8 mouse cellular contexts compared by ENCODE assay signal in the genomic region with DNA sequence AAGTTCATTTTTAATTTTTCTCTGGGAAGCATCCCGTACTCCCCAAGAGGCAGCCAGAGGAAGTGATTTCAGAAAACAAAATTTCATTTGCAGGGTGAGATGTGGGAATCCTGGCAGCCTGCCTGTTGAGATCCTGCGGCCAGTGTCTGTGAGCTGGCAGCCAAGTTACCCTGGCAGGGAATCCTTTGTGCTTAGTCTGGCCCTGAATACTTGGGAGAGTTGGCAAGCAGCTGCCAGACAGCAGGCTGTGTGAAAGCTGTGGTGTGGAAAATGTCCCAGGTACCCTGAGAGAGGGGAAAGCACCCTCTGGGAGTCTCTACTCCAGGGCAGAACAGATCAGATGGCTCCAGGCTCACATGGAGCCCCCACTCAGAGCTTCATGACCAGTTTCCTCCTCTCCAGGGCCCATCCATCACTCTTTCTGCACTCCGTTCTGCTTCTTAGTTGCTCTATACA. TPM values are rescaled to one million over a fixed set of nuclear protein-coding genes. Genes with fewer than 3 reads are reported as not detected.
DNase-seq lines count a peak whose midpoint lies in the region; ATAC-seq and TF ChIP-seq lines count a peak whose summit lies in the region.
"Had no signal": no experiment of that assay in that cellular context is flagged by ENCODE, and none has a peak within 500 bp of the region (broad histone marks: within the 10 kb centered on the region; RNA-seq: fewer than 3 reads in every experiment).

No protein-coding gene starts in this region.

- H3K27me3 ChIP-seq in lung, embryonic 14.5 days (ENCODE audit: insufficient read depth, low read length) = no peaks in the 10 kb centered on the region

- peak; percentile 71; the same call in 1 of the 2 replicates for ATAC-seq in lung, embryonic 14.5 days (ENCODE audit: insufficient read depth)

- peak overlapping the region; percentile 64; the same call in 1 of the 2 replicates for H3K27ac ChIP-seq in lung, embryonic 14.5 days (ENCODE audit: low read depth)
- H3K27ac ChIP-seq: liver, embryonic 14.5 days had no signal

- H3K4me2 ChIP-seq in lung, embryonic 14.5 days = no peak overlapping the region

- H3K9me3 ChIP-seq in lung, embryonic 14.5 days (ENCODE audit: low read depth, low read length) = no peaks in the 10 kb centered on the region

- no peak overlapping the region for H3K4me3 ChIP-seq in lung, embryonic 14.5 days (ENCODE audit: low read depth, low read length)

- H3K9ac ChIP-seq in lung, embryonic 14.5 days = no peak overlapping the region
- H3K9ac ChIP-seq: liver, embryonic 14.5 days had no signal

- no peak for TF ChIP-seq CTCF in lung, embryonic 14.5 days (IDR thresholded peaks at IDR 0.05; ENCODE audit: low read depth)

- H3K36me3 ChIP-seq in lung, embryonic 14.5 days (ENCODE audit: insufficient read depth) = no peaks in the 10 kb centered on the region

- no peaks in the 10 kb centered on the region for H3K4me1 ChIP-seq in lung, embryonic 14.5 days (ENCODE audit: insufficient read depth)

- peak; percentile 84 for DNase-seq in adrenal gland, postnatal 25 days
- DNase-seq in cerebellum, postnatal 36 days = peak; percentile 83 to 84
- DNase-seq in heart, adult 18-20 months = peak; percentile 83 to 88
- DNase-seq in kidney, adult 8-10 months = peak; percentile 52 to 61
- peak; percentile 79 for DNase-seq in lung, embryonic 14.5 days
- DNase-seq in right cerebral cortex, adult 2 months (ENCODE audit: low spot score in 2 of 2) = peak; percentile 77 to 84
- DNase-seq in embryo, embryonic 11 days = no peak

- 37% methylated on average over 3 of the region's 3 CpGs for WGBS in lung, embryonic 14.5 days

RNA-seq across cellular contexts. Expression of a gene that starts 27.7 kb away (rescaled TPM):
- 51.9 and 61.8 TPM in 2 replicates for total RNA-seq in adrenal gland, postnatal 25 days (2021)
- 10 to 100 TPM in 1 of 2 experiments, 1 to 10 TPM in 1; 9.8 to 10.2 TPM for total RNA-seq in heart, adult 18-20 months (2021)
- polyA plus RNA-seq in lung, embryonic 14.5 days (2014; fragmentation: Nextera tagmentation; extraction: Ambion mirVana) = 15.7 and 16.8 TPM in 2 replicates
